Mouse (Mus musculus) ES-Bruce4 (cell line): ENCODE measurements around the gene Fyn. TPM values are rescaled to one million over a fixed set of nuclear protein-coding genes. Genes with fewer than 3 reads are reported as not detected.
A peak's percentile ranks its signal among the peaks of the same experiment; 100 is the strongest.

Experiments used
- H3K27ac ChIP-seq: 2 replicates; pipeline ENCODE4 v1.5.1; 2012; ENCODE audit warnings: low read length, inconsistent platforms; ENCODE audit not compliant: insufficient read depth
- H3K27me3 ChIP-seq: 2 replicates; pipeline ENCODE4 v1.6.1; 2012; ENCODE audit warnings: mild to moderate bottlenecking, low read length, inconsistent platforms; ENCODE audit not compliant: control insufficient read depth, poor library complexity, insufficient read depth, severe bottlenecking
- H3K36me3 ChIP-seq: 2 replicates; pipeline ENCODE4 v1.6.1; 2012; ENCODE audit warnings: inconsistent platforms, mild to moderate bottlenecking, low read length, moderate library complexity; ENCODE audit not compliant: control insufficient read depth, poor library complexity, insufficient read depth, severe bottlenecking
- H3K4me1 ChIP-seq: one replicate; pipeline ENCODE4 v1.8.1; 2011; ENCODE audit warnings: low read length; ENCODE audit not compliant: control insufficient read depth, insufficient read depth
- H3K4me3 ChIP-seq: 2 replicates; pipeline ENCODE4 v1.5.1; 2011; ENCODE audit warnings: low read depth, mild to moderate bottlenecking, low read length
- H3K9ac ChIP-seq: 2 replicates; pipeline ENCODE4 v1.6.1; 2012; ENCODE audit warnings: low read depth, mild to moderate bottlenecking, inconsistent platforms; ENCODE audit not compliant: poor library complexity, severe bottlenecking
- H3K9me3 ChIP-seq: replicated peaks from 2 replicates; pipeline ENCODE4 v1.6.1; 2012; ENCODE audit warnings: mild to moderate bottlenecking, low read length, inconsistent platforms; ENCODE audit not compliant: control insufficient read depth, poor library complexity, insufficient read depth, severe bottlenecking
- CTCF ChIP-seq: IDR thresholded peaks from one replicate; pipeline ENCODE4 v1.8.1; 2011; ENCODE audit warnings: low read depth, low read length
- EP300 ChIP-seq: IDR thresholded peaks from 2 replicates; pipeline ENCODE4 v1.6.1; 2011; ENCODE audit warnings: low read depth, low read length; ENCODE audit not compliant: insufficient read depth
- POLR2A ChIP-seq: IDR thresholded peaks from one replicate; pipeline ENCODE4 v1.8.1; 2011; ENCODE audit warnings: low read length; ENCODE audit not compliant: insufficient read depth
- polyA plus RNA-seq: library from polyadenylated mRNA; stranded (reverse); fragments of >200 nt; gene quantifications from 2 replicates; pipeline ENCODE4 v1.2.4, GENCODE M21; 2011; ENCODE audit warnings: low read depth; ENCODE audit not compliant: missing spikeins, insufficient read depth, insufficient read length

The Fyn gene
- polyA plus RNA-seq: 19.1 and 25.5 TPM in 2 replicates

GRCm38 (mm10) chr10:39368572-39369135 lies at the start of gene Fyn:
Gene Fyn (plus strand): TSS chr10:39368855.
- Histone ChIP-seq H3K9me3 (no peaks in the 10 kb centered on the region), H3K4me1 (no peaks in the 10 kb centered on the region), H3K36me3 (no peaks in the 10 kb centered on the region), H3K27ac (no peak within 1 kb of the TSS), H3K27me3 (0 out of 2 replicates have a peak, but pooled peaks cover 4% of the 10 kb centered on the region), H3K9ac (peak within 1 kb of the TSS; percentile 78), H3K4me3 (peak within 1 kb of the TSS; percentile 66)
- TF ChIP-seq EP300 (no peak), POLR2A (no peak), CTCF (no peak)

GRCm38 (mm10) chr10:39320798-39321622 lies 47.6 kb upstream of the Fyn start:
- Histone ChIP-seq H3K9ac (no peak overlapping the region), H3K36me3 (no peaks in the 10 kb centered on the region), H3K27ac (no peak overlapping the region), H3K4me3 (no peak overlapping the region), H3K27me3 (no peaks in the 10 kb centered on the region; the same call in none of the 2 replicates), H3K4me1 (no peaks in the 10 kb centered on the region), H3K9me3 (no peaks in the 10 kb centered on the region)
- TF ChIP-seq CTCF: no peak
- no peak for TF ChIP-seq EP300
- no peak for TF ChIP-seq POLR2A

GRCm38 (mm10) chr10:39321623-39321985 lies 47.1 kb upstream of the Fyn start:
- Histone ChIP-seq H3K27ac (no peak overlapping the region), H3K4me3 (no peak overlapping the region), H3K9me3 (no peaks in the 10 kb centered on the region), H3K9ac (no peak overlapping the region), H3K36me3 (no peaks in the 10 kb centered on the region), H3K27me3 (no peaks in the 10 kb centered on the region; the same call in none of the 2 replicates), H3K4me1 (no peaks in the 10 kb centered on the region)
- no peak for TF ChIP-seq EP300
- TF ChIP-seq POLR2A: no peak
- TF ChIP-seq CTCF: no peak

- TF ChIP-seq EP300 (no peak), CTCF (no peak), POLR2A (no peak)
- no peak overlapping the region for H3K9ac ChIP-seq
- no peaks in the 10 kb centered on the region for H3K9me3 ChIP-seq
- H3K27me3 ChIP-seq: no peaks in the 10 kb centered on the region; the same call in none of the 2 replicates
- no peak overlapping the region for H3K27ac ChIP-seq
- H3K36me3 ChIP-seq: no peaks in the 10 kb centered on the region
- H3K4me1 ChIP-seq: no peaks in the 10 kb centered on the region
- H3K4me3 ChIP-seq: no peak overlapping the region
Measured at GRCm38 (mm10) chr10:39322143-39322542, 46.5 kb upstream of the Fyn start.

- Histone ChIP-seq H3K9ac (no peak overlapping the region), H3K4me1 (no peaks in the 10 kb centered on the region), H3K27me3 (no peaks in the 10 kb centered on the region; the same call in none of the 2 replicates), H3K27ac (no peak overlapping the region), H3K36me3 (no peaks in the 10 kb centered on the region), H3K4me3 (no peak overlapping the region), H3K9me3 (no peaks in the 10 kb centered on the region)
- TF ChIP-seq CTCF (no peak), EP300 (no peak), POLR2A (no peak)
Measured at GRCm38 (mm10) chr10:39324291-39324690, 44.4 kb upstream of the Fyn start.

- H3K27me3 ChIP-seq: no peaks in the 10 kb centered on the region
- TF ChIP-seq CTCF (no peak), EP300 (no peak), POLR2A (no peak)
- peaks cover 7% of the 10 kb centered on the region; the same call in 1 of the 2 replicates for H3K9me3 ChIP-seq
Measured at GRCm38 (mm10) chr10:39328661-39329060, 40.0 kb upstream of the Fyn start.

More at GRCm38 (mm10) chr10:39328661-39329060, 40.0 kb upstream of the Fyn start:
- no peak overlapping the region for H3K27ac ChIP-seq
- no peak overlapping the region for H3K9ac ChIP-seq
- no peak overlapping the region for H3K4me3 ChIP-seq
- H3K4me1 ChIP-seq: no peaks in the 10 kb centered on the region
- no peaks in the 10 kb centered on the region for H3K36me3 ChIP-seq
